Mouse (Mus musculus) liver, embryonic 16.5 days (tissue): ENCODE results near the gene Nop58. TPM values are rescaled to one million over a fixed set of nuclear protein-coding genes. Genes with fewer than 3 reads are reported as not detected.
"Not testable (repeated sequence)": the region's sequence is repeated elsewhere in the genome, so short reads cannot be mapped to it uniquely, and the experiment has no call there.

ENCODE experiments used
- ATAC-seq: fragments of 200-750 bp; cut with Nextera tagmentation; 2 replicates; pipeline ENCODE4 v1.8.0; 2017; ENCODE audit warnings: low read depth, mild to moderate bottlenecking, moderate number of reproducible peaks, moderate library complexity
- H3K27ac ChIP-seq: fragments of 300-500 bp; sonication (generic); 2 replicates; pipeline ENCODE4 v1.5.1; 2014; ENCODE audit warnings: mild to moderate bottlenecking, low read length
- H3K27me3 ChIP-seq: fragments of 300-500 bp; sonication (generic); 2 replicates; pipeline ENCODE4 v1.6.1; 2014; ENCODE audit warnings: low read depth, low read length, mixed read lengths; ENCODE audit not compliant: control insufficient read depth, insufficient read depth
- H3K36me3 ChIP-seq: fragments of 300-500 bp; sonication (generic); 2 replicates; pipeline ENCODE4 v1.6.1; 2014; ENCODE audit warnings: mild to moderate bottlenecking; ENCODE audit not compliant: control insufficient read depth, insufficient read depth
- H3K4me1 ChIP-seq: fragments of 300-500 bp; sonication (generic); 2 replicates; pipeline ENCODE4 v1.6.1; 2014; ENCODE audit warnings: low read depth, low read length, mixed read lengths; ENCODE audit not compliant: control insufficient read depth
- H3K4me2 ChIP-seq: fragments of 300-500 bp; sonication (generic); 2 replicates; pipeline ENCODE4 v1.6.1; 2014; ENCODE audit warnings: low read depth, low read length, mixed read lengths
- H3K4me3 ChIP-seq: fragments of 300-500 bp; sonication (generic); 2 replicates; pipeline ENCODE4 v1.5.1; 2014; ENCODE audit warnings: low read depth, mild to moderate bottlenecking, low read length
- H3K9ac ChIP-seq: fragments of 300-500 bp; sonication (generic); 2 replicates; pipeline ENCODE4 v1.6.1; 2014; ENCODE audit warnings: low read depth, low read length
- H3K9me3 ChIP-seq: fragments of 300-500 bp; sonication (generic); replicated peaks from 2 replicates; pipeline ENCODE4 v1.6.1; 2016; ENCODE audit warnings: low read length; ENCODE audit not compliant: control insufficient read depth
- WGBS: fragments of 180-500 bp; shearing (Covaris S2); extraction: QIAGEN DNeasy Blood & Tissue Kit; methylation state at CpG from one replicate; pipeline ENCODE4 v1.1.7; 2014; ENCODE audit not compliant: insufficient replicate concordance; 5-methylcytosine and 5-hydroxymethylcytosine counted together
- polyA plus RNA-seq: library from polyadenylated mRNA; unstranded; fragments of >200 nt; fragmentation: Nextera tagmentation; extraction: Ambion mirVana; gene quantifications from 2 replicates; pipeline ENCODE4 v1.2.1, GENCODE M21; 2015

The Nop58 gene
- polyA plus RNA-seq, 1 experiment from 2014 or later, result 87.7 TPM

DNA sequence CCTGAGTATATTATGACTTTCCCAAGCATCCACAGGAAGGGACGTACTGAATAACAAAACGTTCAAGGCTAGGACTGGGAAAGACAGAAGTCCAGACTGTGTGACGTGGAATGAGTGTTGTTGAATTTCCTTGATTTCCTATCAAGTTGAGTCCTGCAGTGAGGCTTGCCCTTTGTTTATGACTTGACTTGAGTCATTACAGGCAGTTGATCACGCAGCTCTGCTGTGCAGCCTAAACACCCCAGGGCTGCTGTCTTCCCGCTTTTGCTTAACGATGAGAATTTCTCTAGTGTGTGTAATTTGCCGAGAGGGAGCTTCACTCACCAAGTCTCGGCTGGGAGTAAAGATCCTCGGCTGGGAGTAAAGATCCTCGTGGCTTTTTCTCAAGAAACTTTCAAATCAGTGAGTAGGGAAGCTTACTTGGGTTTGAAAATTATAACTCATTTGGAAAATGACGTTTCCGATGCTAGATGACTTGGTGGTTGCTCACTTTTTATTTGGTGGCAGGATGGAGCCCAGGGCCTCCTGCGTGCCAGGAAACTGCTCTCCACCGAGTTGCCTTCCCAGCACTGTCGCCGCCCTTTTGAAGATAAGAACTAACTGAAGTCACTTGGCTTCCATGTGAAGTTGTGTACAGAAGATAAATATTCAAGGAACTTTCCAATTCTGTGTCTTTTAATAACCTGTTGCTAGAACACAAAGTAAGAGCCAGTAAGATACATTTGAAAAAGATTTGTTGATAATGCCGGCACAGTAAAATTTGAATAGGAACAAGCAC is 55.0 kb downstream of the Nop58 start:
- 37% methylated on average over 17 of the region's 17 CpGs for WGBS
- Histone ChIP-seq H3K9me3 (no peaks in the 10 kb centered on the region), H3K36me3 (no peaks in the 10 kb centered on the region), H3K9ac (no peak overlapping the region), H3K27me3 (no peaks in the 10 kb centered on the region), H3K4me1 (peaks cover 9% of the 10 kb centered on the region), H3K4me3 (no peak overlapping the region), H3K4me2 (peak overlapping the region; percentile 5; the same call in 1 of the 2 replicates), H3K27ac (0 out of 2 replicates have a peak overlapping the region, but pooled peaks have one; percentile 50)
- peak; percentile 55; the same call in 1 of the 2 replicates for ATAC-seq

DNA sequence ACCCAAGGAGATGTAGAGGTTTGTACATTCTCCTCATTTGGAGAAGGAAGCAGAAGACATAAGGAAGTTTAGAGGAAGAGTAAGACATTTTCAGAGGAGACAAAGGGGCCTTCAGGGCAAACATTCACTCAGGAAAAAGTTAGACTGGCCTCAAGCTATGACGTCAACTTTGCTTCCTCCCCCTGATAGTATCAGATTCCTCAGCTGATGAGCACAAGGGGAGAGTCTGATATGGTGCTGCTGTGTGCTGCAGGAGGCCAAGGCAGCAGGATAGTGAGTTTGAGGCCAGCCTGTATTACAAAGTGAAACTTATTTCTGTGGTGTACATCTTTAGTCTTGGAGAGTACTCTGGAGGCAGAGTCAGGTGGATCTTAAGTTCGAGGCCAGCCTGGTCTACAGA is 64.3 kb downstream of the Nop58 start:
- H3K27ac ChIP-seq, result no peak overlapping the region
- no peak for ATAC-seq
- H3K36me3 ChIP-seq, result no peaks in the 10 kb centered on the region
- H3K9ac ChIP-seq, result no peak overlapping the region
- H3K4me3 ChIP-seq, result no peak overlapping the region
- H3K27me3 ChIP-seq, result no peaks in the 10 kb centered on the region
- no peaks in the 10 kb centered on the region for H3K9me3 ChIP-seq
- 44% methylated on average over 2 of the region's 2 CpGs for WGBS
- no peaks in the 10 kb centered on the region for H3K4me1 ChIP-seq
- no peak overlapping the region for H3K4me2 ChIP-seq

DNA sequence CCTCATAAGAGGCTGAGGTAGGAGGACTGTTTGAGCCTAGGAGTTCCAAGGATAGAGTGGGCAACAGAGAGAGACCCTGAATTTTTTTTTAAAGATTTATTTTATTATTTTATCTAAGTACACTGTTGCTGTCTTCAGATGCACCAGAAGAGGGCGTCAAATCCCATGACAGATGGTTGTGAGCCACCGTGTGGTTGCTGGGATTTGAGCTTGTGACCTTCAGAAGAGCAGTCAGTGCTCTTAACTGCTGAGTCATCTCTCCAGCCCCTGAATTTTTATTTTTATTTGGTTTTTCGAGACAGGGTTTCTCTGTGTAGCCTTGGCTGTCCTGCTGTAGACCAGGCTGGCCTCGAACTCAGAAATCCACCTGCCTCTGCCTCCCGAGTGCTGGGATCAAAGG is 65.0 kb downstream of the Nop58 start:
- H3K4me2 ChIP-seq, H3K9ac ChIP-seq, H3K27ac ChIP-seq, H3K27me3 ChIP-seq, H3K36me3 ChIP-seq, ATAC-seq, H3K9me3 ChIP-seq, H3K4me1 ChIP-seq, H3K4me3 ChIP-seq: not testable (repeated sequence)
- WGBS, result 56% methylated on average over 5 of the region's 5 CpGs

DNA sequence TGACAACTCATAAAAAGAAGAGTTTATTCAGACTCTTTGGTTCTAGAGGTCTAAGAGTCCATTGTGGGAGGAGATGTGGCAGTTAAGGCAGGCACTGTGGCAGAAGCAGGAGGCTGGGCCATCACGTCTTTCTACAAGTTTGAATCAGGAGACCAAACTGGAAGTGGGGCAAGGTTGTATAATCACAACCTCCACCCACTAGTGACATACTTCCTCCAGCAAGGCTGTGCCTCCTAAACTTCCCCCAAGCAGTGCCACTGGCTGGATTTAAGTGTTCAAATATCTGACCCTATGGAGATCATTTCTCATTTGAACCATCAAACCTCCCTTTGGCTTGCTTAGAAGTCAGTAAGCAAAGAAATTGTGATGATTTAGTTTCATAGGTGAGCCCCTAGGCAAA is 70.5 kb downstream of the Nop58 start:
- Histone ChIP-seq H3K4me3 (no peak overlapping the region), H3K9ac (no peak overlapping the region), H3K4me1 (no peaks in the 10 kb centered on the region), H3K4me2 (no peak overlapping the region), H3K27me3 (no peaks in the 10 kb centered on the region), H3K9me3 (no peaks in the 10 kb centered on the region), H3K36me3 (no peaks in the 10 kb centered on the region), H3K27ac (no peak overlapping the region)
- WGBS, result 48% methylated on average over 1 of the region's 1 CpGs
- no peak for ATAC-seq

DNA sequence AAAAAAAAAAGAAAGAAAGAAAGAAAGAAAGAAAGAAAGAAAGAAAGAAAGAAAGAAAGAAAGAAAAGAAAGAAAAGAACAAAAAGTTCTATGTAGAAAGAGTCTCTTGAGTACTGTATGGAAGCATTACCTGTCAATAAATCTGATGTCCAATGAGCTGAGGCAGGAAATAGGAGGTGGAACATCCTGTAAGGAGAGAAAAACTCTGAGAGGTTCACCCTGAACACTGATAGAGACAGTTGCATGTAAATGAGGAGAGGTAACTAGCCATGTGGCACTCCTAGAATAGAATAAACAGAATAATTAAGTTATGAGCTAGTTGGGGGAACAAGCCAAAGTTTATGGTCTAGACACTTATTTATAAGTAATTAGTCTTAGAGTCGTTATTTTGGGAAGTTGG is 73.6 kb downstream of the Nop58 start:
- Histone ChIP-seq H3K9ac (no peak overlapping the region), H3K4me2 (no peak overlapping the region), H3K27ac (no peak overlapping the region), H3K9me3 (no peaks in the 10 kb centered on the region), H3K4me1 (peaks cover 8% of the 10 kb centered on the region), H3K27me3 (no peaks in the 10 kb centered on the region), H3K4me3 (no peak overlapping the region), H3K36me3 (no peaks in the 10 kb centered on the region)
- no peak for ATAC-seq
- WGBS, result 79% methylated on average over 1 of the region's 1 CpGs

GRCm38 (mm10) chr1:59762208-59762607 is 77.4 kb downstream of the Nop58 start:
- H3K27ac ChIP-seq, result no peak overlapping the region
- peak overlapping the region; percentile 98 for H3K4me2 ChIP-seq
- H3K27me3 ChIP-seq, result peaks cover 4% of the 10 kb centered on the region
- H3K9ac ChIP-seq, result peak overlapping the region; percentile 80
- no peak for ATAC-seq
- peaks cover 15% of the 10 kb centered on the region for H3K4me1 ChIP-seq
- peak overlapping the region; percentile 81 for H3K4me3 ChIP-seq
- H3K9me3 ChIP-seq, result no peaks in the 10 kb centered on the region
- WGBS, result 9% methylated on average over 10 of the region's 10 CpGs
- H3K36me3 ChIP-seq, result no peaks in the 10 kb centered on the region

DNA sequence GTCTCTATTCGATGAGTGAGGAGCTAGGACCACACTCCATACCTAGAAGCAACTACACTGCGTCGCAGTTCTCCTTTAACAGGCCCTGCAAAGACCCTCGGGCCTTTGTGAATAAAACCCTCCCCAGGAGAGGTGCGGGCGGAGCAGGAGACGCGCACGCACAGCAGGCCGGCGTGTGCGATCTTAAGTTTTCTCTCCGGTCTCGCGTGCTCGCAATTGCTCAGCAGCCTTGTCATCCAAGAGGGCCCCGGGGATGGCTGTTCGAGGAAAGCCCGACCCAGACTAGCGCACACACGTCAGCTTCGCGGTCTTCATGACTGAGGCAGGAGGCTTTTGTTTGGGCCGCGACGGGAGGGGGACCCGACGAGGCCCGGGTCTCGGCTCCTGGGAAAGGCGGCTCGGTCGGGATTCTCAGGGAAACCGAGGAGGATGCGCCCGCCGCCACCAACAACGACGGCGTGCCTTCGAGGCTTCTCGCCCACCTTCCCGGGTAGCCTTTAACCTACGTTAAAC is 77.9 kb downstream of the Nop58 start:
- Histone ChIP-seq H3K4me3 (peak overlapping the region; percentile 81), H3K9ac (peak overlapping the region; percentile 80), H3K27ac (peak overlapping the region; percentile 9), H3K9me3 (no peaks in the 10 kb centered on the region), H3K27me3 (peaks cover 4% of the 10 kb centered on the region), H3K36me3 (no peaks in the 10 kb centered on the region), H3K4me1 (peaks cover 15% of the 10 kb centered on the region), H3K4me2 (peak overlapping the region; percentile 98)
- ATAC-seq, result peak; percentile 9
- WGBS, result under 1% methylated on average over 44 of the region's 44 CpGs

DNA sequence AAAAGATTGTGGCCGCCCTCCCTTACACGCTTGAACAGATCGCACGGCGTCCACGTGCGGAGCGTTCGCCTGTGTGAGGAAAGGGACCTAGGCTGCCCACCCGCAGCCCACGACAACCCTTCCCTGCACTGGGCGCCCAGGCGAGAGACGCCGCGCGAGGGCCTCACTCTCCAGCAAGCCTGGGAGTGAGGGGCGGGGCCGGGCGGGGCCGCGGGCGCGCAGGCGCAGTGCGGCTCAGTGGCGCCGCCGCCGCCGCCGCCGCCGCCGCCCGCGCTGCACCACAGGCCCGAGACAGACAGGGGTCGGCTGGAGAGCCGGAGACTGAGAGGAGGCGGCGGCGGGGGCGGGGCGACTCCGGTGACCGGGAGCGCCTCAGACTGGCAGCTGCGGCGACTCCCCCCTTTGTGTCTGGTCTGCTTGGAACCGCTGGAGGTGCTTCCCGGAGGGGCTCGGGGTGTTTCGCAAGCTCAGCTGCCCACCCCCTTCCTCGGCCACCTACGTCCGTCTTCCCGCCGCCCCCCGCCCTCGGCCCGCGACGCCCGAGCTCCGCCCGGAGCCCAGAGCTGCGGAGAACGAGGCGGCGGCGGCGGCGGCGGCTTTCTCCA is 78.5 kb downstream of the Nop58 start, which contains the start of gene Bmpr2:
Gene Bmpr2 (plus strand): TSS at position 237 of the 605 bp plus-strand sequence.
- H3K9ac ChIP-seq, result peak within 1 kb of the TSS; percentile 80
- peaks cover 4% of the 10 kb centered on the region for H3K27me3 ChIP-seq
- H3K36me3 ChIP-seq, result no peaks in the 10 kb centered on the region
- H3K4me3 ChIP-seq, result peak within 1 kb of the TSS; percentile 81
- ATAC-seq, result peak; percentile 89
- H3K4me1 ChIP-seq, result peaks cover 15% of the 10 kb centered on the region
- peak within 1 kb of the TSS; percentile 88 for H3K27ac ChIP-seq
- under 1% methylated on average over 55 of the region's 75 CpGs for WGBS
- H3K9me3 ChIP-seq, result no peaks in the 10 kb centered on the region
- H3K4me2 ChIP-seq, result peak within 1 kb of the TSS; percentile 98

DNA sequence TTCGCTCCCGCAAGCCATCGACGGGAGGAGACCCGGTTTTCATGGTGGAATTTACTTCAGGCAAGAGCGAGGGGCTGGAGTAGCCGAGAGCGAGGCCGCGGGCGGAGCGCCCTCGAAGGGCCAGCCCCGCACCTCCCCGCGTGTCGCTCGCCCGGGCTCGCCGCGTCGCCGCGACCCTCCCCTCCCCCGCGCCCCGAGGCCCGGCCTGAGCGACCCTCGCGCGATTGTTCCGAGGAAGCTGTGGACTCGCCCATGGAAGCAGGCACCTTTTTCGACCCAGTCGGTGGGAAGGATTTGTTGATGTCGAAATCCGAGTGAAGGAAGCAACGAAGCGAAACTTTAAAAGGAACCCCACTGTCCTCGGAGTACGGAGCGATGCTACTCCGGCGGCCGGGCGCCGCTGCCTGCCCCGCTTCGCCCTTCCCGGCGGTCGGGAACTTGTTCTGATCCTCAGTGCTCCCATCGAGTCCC is 79.0 kb downstream of the Nop58 start:
- H3K9me3 ChIP-seq, result no peaks in the 10 kb centered on the region
- H3K36me3 ChIP-seq, result no peaks in the 10 kb centered on the region
- under 1% methylated on average over 48 of the region's 55 CpGs for WGBS
- H3K4me3 ChIP-seq, result peak overlapping the region; percentile 81
- H3K27ac ChIP-seq, result peak overlapping the region; percentile 88
- H3K27me3 ChIP-seq, result peaks cover 4% of the 10 kb centered on the region
- H3K4me1 ChIP-seq, result peaks cover 15% of the 10 kb centered on the region
- H3K9ac ChIP-seq, result peak overlapping the region; percentile 80
- H3K4me2 ChIP-seq, result peak overlapping the region; percentile 98
- peak; percentile 57 for ATAC-seq
